Mouse (Mus musculus) kidney, adult 8-10 months (tissue): ENCODE measurements around the gene Eef2kmt.
"Not testable (repeated sequence)": the region's sequence is repeated elsewhere in the genome, so short reads cannot be mapped to it uniquely, and the experiment has no call there.

Experiments
- DNase-seq, 2 experiments: peaks; one replicate each; pipeline ENCODE4 v3.0.0; 2022

Gene Eef2kmt

DNA sequence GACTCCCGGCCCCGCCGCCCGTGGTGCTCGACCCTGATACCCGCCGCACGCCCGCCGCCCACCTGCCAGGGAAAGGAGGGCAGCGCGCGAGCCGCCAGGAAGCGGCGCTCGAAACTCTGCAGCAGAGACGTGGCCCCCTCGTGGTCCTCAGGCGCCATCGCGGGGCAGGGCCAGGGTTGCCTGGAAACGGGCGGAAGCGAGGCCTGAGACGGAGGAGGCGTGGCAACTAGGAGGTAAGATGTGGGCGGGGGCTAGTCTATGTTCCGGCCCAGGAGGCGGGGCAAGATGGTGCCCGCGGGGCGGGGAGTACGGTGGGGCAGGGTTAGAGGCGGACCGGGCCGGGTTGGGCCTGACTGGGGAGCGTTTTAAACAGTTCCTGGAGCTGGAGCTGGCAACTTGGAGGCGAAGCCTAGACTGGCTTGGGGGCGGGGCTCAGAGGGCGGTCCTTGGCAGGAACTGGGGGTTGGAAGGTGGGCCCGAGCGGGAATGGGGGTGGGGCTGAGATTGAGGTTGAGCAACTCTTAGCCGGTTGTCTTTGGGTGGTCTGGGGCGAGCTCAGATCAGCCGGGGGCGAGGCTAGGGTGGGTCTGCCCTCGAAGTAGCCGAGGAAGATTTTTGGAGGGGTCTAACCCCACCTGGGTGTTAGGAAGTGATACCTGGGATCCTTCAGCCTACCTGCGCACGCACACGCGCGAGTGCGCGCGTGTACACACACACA lies at the start of gene Eef2kmt:
TSS of gene Eef2kmt (minus strand) at position 205 of the 718 bp plus-strand sequence.
- peak; percentile 99 to 100 for DNase-seq

DNA sequence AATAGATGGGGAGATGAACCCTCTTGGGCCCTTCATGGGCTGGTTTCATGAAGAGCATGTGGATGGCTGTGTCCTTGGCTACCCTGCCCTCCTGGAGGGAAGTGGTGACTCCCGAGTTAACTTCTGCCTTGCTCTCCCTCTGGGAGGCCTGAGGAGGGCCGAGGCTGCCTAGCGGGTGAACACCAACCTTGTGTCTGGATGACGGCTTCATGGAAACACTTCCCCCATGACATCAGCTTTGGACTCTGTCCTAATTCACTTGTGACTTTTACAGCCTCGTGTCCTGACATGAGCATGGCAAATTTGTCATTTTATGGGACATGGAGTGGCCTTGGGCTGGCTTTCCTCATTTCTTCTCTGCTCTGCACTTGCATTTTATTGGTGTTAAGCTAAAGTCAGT lies 39.5 kb upstream of the Eef2kmt start:
- no peak for DNase-seq

- DNase-seq = no peak
These were observed 29.6 kb upstream of the Eef2kmt start for GRCm38 (mm10) chr16:5285376-5285775.

- DNase-seq = no peak
These were observed 26.9 kb upstream of the Eef2kmt start for GRCm38 (mm10) chr16:5282686-5283085.

DNA sequence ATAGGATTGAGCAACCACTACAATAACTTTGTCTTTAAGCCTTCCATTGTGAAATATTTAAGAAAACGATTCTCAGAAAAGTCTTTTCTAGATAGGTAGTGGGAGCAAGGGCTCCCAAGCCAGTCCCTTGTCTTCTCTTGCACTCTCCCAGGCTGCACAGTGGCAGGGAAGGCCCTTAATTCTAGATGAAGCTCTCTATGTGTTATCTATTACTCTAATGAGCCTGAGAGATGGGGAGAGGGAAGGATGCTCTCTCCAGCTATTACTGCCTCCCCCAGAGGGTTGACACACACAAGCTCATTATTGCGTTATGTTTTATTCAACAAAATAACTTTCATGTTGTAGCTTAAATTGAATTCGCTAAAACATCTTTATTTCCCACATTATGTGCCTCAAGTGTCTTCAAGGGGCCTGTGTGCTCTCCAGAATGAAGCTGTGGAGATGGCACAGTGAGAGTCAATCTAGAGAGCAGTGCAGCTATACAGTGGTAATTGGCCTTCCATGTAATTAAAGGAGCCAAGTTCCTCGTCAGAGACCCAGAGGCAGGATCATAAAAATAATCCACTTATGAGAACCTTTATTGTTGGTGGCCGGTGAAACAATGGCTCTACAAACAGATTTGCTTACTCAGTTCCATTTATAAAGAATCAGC lies 23.9 kb upstream of the Eef2kmt start:
- DNase-seq = no peak

DNA sequence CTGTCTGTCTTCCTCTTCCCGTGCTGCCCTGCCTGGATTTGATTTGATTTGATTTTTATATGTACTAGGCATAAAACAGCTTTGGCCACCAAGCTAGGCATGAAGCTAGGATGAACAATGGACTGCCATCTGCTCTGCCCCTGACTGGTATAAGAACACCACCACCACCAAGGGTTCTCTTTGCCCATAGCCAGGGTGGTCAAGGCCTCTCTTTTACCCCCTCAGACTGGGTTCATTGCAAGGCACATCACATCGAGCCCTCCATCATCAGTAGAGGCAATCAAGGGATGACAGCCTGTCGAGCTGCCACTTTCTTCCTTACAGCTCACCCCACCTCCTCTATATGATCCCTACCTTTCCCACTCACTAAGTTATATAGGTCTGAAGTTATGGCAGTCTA lies 16.6 kb upstream of the Eef2kmt start:
- no peak for DNase-seq

- DNase-seq = no peak
These were observed 15.7 kb upstream of the Eef2kmt start for GRCm38 (mm10) chr16:5271411-5272035.

DNA sequence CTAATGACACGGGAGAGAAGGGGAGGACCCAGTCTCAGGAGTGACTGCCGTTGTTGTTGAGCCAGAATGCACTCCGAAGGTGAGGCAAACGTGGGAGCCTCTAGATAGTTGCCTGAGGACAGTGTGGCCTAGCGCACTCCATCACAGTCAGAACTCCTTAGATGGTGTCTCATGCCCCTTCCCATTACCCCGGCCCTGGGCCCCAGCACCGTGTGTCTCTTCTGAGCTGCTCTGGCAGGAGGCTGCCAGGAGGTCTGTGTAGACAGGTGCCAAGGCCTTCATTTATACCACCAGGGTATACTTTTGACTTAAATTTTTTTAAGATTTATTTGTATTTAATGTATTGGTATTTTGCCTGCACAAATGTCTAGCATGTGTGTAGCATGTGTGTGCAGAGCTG lies 8.1 kb upstream of the Eef2kmt start:
- DNase-seq = no peak

GRCm38 (mm10) chr16:5263156-5263555 lies 7.4 kb upstream of the Eef2kmt start:
- no peak for DNase-seq

- DNase-seq = peak in 1 of 2 experiments; percentile 12
These were observed 572 bp downstream of the Eef2kmt start for GRCm38 (mm10) chr16:5255081-5255740.

DNA sequence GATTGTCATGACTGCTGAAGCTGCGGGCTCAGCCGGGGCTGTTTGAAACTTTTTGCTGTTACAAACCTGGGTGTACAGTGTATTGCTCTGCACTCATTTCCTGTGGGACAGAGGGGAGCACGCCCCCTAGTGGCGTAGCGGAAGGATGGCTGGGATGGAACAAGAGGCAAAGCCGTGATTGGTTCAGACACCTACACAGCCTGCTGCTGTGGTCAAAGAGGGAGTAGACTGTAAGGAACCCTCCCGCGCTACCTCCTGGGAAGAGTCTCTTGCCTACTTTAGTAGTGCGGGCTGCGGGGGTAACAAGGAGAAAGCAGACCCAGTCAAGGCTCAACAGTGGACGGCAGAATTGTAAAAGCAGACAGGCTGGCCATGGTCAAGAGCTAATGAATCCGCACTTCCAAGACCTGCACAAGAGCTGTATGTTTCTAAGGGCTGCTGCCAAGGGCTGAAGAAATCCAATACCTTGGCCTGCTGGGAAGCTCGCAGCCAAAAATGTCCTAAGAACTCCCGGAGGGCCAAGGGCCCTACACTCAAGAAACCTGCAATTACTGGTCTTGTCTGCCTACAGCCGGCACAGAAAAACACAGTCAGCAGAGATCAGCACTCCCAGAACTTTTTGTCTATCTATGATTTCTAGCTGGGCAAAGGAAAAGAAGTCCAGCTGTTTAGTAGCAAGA lies 1.3 kb downstream of the Eef2kmt start:
- peak; percentile 74 to 75 for DNase-seq

- DNase-seq = no peak
These were observed 3.5 kb downstream of the Eef2kmt start for GRCm38 (mm10) chr16:5252260-5252659.

GRCm38 (mm10) chr16:5250891-5251290 lies 4.9 kb downstream of the Eef2kmt start:
- no peak for DNase-seq

DNA sequence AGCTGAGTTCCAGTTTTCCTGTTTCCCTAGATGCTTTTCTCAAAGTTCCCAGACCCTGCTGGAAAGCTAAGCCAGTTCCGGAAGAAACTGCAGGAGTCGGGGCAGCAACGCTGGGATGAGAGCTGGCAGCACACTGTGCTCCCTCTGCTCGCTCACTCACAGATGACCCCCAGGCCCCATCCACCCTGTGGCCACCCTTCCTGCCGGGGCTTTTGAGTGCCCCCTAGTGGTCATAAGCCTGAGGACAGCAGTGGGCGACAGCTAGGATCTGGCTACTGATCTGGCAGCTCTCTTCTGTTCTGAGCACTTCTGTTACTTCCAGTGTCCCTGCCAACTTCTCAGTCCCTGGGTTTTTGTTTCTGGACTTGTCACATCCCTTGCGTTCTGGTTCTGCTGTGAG lies 11.4 kb downstream of the Eef2kmt start:
- DNase-seq = peak; percentile 39 to 74

- no peak for DNase-seq
These were observed 12.9 kb downstream of the Eef2kmt start for GRCm38 (mm10) chr16:5242882-5243281.

GRCm38 (mm10) chr16:5242355-5242754 lies 13.4 kb downstream of the Eef2kmt start:
- DNase-seq = no peak

GRCm38 (mm10) chr16:5233418-5234313 lies 22.1 kb downstream of the Eef2kmt start, which contains the start of gene Alg1:
Alg1 (plus strand) TSS chr16:5233621.
- peak; percentile 94 to 95 for DNase-seq

DNA sequence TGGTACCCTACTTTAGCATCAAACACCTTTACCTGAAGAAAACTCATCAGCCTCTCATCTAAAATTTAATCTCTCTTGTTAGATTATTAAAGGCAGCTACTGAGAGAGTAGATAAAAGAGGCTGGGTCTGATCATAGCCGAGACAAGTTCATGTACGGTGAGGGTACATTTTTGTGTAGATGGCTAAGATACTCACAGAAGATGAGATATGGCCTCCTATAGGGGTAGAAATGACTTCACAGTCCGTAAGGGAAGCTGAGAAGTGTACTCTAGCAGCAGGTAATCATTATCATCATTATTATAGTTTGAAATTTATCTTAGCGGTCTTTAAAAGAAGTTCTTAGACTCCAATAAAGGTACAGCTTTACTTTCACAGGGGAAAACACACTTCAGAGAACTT lies 22.8 kb downstream of the Eef2kmt start:
- no peak for DNase-seq

GRCm38 (mm10) chr16:5228103-5228502 lies 27.7 kb downstream of the Eef2kmt start:
- not testable (repeated sequence) for DNase-seq

DNA sequence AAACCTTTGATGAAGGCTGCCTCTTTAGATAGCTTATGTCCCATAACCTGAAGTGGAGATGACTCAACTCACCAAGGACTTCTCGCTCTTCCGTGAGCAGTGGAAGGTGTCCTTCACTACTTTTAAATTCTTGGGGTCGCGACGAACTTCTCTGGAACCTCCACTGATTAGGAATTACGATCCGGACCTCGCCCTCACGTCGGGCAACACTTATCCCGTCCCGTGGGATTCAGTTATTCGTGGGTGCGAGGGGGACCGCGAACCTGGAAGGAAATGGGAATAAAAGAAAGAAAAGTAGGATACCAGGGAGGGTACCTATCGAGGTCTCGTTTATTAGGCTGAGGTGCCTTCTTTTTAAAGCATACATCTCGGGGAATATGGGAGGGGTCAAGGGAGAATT lies 28.3 kb downstream of the Eef2kmt start:
- DNase-seq = not testable (repeated sequence)

- DNase-seq = peak in 1 of 2 experiments; percentile 42
These were observed 29.2 kb downstream of the Eef2kmt start for GRCm38 (mm10) chr16:5226534-5226933.

GRCm38 (mm10) chr16:5222140-5222539 lies 33.6 kb downstream of the Eef2kmt start, which contains the start of gene AU021092:
AU021092 (minus strand) TSS chr16:5222299.
- peak; percentile 36 to 53 for DNase-seq
